Mouse (Mus musculus): ENCODE data around the gene Zbtb16. TPM values are rescaled to one million over a fixed set of nuclear protein-coding genes. Genes with fewer than 3 reads are reported as not detected.

Zbtb16 gene
- polyA plus RNA-seq, 1 experiment from 2014 or later, result 6.8 TPM

Other genes with a start within 250 kb of the Zbtb16 start
- 1.5 and 1.6 TPM in 2 replicates for gene Nnmt, start 231.1 kb downstream of the Zbtb16 start, polyA plus RNA-seq (2015; fragmentation: Nextera tagmentation; extraction: Ambion mirVana)
- gene Htr3a, start 74.9 kb upstream of the Zbtb16 start, polyA plus RNA-seq (2015; fragmentation: Nextera tagmentation; extraction: Ambion mirVana), result 1.3 and 3.6 TPM in 2 replicates
- 0.18 and 0.92 TPM in 2 replicates for gene Htr3b, start 128.8 kb upstream of the Zbtb16 start, polyA plus RNA-seq (2015; fragmentation: Nextera tagmentation; extraction: Ambion mirVana)
- 31.0 and 31.4 TPM in 2 replicates for gene Usp28, start 149.2 kb upstream of the Zbtb16 start, polyA plus RNA-seq (2015; fragmentation: Nextera tagmentation; extraction: Ambion mirVana)
- gene Zw10, start 219.4 kb upstream of the Zbtb16 start, polyA plus RNA-seq (2015; fragmentation: Nextera tagmentation; extraction: Ambion mirVana), result 23.3 and 26.1 TPM in 2 replicates
- gene Tmprss5, start 245.0 kb upstream of the Zbtb16 start, polyA plus RNA-seq (2015; fragmentation: Nextera tagmentation; extraction: Ambion mirVana), result 1.4 and 1.9 TPM in 2 replicates

All from hindbrain, embryonic 15.5 days (tissue).